Mouse (Mus musculus) right cerebral cortex, postnatal 14 days (tissue): ENCODE results near the gene Serpina3n.
"Not testable (repeated sequence)": the region's sequence is repeated elsewhere in the genome, so short reads cannot be mapped to it uniquely, and the experiment has no call there.

ENCODE experiments used
- DNase-seq: peaks from one replicate; pipeline ENCODE4 v3.0.0; 2022

Serpina3n gene

DNA sequence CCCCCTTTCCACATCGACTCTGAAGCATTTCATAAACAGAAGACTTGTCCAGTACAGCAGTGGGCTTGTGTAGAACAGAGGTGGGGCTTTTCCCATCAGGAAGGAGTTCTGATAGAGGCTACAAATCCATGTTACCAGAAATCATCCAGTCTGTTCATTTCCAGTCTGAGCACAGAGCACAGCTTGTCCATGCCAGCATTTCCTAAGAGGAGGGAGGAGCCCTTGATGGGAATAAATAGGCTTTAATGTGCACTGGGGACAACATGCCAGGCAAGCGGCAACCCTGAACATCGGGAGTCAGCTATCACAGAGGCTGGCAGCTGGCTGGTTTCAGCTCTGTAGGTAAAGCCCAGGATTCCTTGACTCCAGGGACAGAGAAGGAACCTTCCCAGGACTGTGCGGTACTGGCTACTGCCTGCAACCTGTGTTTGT, at the start of gene Serpina3n:
Gene Serpina3n, plus strand, starts transcription at position 276 of the 432 bp plus-strand sequence.
- no peak for DNase-seq

DNA sequence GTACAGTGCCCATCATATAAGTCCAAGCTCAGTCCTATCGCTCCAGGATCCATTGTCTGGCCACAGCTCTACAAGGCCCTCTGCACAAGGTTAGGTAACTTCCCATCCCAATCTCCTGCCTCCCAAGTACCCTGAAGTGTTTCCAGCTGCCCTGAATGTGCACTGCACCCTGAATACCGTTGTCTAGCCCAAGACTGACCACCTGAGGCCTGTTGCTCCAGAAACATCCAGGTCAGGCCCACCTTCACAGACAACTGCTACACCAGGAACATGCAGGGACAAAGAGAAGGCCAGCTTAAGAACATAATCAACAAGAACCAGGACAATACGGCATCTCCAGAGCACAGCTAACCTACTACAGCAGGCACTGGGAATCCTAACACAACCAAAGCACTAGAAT, 36.5 kb upstream of the Serpina3n start:
- DNase-seq, result no peak

DNA sequence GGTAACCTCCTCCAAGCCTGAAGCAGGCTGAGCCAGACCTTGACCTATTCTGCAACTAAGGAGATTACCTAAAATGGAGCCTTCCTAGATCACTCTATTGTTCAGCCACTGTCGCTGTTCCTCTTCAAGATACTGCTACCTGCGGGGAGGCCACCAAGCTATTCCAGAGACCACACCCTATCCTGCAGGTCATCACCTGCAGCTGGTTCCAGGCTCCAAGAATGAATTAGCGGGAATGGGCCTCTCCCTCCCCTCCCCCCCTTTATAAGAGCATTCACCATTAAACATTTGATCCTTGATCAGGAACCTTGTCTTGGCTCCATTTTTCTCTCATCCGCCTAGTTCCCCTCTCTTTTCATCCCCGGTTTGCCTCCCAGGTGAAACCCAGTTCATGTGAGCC, 29.4 kb upstream of the Serpina3n start:
- DNase-seq, result not testable (repeated sequence)

DNA sequence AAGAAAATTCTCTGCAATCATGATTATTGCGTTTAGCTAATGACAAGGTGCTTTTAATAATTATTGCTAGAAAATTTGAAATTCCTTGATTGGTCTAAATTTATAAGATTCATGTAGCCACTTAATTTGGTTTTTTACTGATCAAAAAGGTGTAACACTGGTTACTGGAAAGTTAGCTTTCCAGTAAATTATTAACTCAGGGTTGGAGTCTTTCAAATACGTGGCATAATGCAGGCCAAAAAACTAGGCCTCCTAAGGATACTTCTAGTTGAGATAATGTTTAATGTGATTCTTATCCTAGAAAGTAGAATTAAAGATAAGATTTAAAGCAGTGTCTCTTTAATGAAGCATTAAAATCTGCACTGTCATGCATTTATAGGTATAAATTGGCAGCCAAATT, 28.2 kb upstream of the Serpina3n start:
- DNase-seq, result not testable (repeated sequence)

DNA sequence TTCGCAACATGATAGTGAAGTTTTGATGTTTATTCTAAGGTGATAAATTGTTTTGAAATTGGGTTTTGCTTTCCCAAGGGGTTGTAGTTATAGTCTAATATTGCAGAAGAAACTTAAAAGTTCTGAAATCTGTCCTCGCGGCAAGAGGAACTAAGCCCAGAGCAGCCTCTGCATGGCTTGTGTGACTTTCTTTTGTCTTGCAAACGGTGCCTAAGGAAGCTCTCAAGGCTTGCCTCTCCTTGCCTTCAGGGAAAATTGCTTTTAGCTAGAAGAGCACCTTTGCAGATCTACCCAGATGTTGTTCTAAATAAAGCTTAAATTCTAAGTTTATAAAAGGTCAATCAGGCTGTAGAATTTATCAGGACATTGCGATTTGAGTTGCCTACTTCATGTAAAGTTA, 27.7 kb upstream of the Serpina3n start:
- DNase-seq, result not testable (repeated sequence)

DNA sequence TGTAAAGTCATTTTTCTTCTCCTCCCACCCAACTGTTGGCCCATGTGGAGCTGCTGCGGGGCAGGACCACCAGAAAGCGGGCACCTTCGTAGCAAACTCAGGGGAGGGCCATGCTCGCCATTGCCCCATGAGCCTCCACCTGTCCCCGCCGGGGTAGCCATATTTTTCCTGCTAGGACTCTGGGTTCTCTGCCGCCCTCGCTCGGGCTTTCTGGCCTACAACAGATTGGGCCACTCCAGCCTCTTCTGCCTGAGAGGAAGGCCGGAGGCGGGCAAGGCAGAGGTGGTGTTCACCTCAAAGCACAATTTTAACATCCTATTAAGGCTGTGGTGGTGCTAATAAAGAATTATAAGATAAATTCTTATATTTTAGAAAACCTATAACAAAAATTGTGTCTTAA, 26.7 kb upstream of the Serpina3n start:
- DNase-seq, result no peak

DNA sequence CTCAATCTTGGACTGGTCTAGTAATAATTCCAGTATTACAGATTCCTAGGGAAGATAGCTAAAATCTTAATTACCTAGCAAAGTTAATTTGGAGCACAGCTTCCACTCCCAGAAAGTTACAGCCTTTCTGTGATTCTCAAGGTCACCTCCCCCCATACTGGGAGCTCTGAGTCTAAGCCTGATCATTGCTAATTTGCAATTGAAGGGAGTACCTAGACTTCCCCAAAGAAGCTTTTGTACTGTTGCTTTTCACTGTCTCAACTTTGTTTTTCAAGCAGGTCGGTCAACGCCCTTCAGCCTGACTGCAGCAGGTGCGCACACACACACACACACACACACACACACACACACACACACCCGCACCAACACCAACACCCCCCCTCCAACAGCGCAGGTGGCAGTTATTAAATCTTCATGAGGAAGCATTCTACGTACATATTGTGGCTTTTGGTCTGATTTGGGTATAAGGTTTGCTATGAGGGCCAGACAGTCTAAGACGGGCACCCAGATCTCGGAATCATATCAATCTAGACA, 25.4 kb upstream of the Serpina3n start:
- not testable (repeated sequence) for DNase-seq

DNA sequence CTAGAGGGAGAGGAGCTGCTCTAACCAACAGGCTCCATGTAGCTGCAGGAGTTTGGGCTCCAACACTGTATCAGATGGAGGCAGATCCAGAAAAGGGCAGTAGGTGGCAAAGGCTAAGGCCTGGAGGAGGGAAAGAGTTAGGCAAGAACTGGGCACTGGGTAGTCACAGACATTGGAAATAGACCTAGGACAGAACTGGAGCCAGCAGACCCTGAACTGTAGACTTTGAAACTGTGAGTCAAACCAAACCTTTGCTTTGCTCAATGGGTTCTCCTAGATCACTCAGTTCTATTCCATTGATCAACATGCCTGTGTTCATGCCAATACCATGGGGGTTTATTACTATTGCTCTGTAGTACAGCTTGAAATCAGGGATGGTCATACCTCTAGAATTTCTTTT, 20.5 kb upstream of the Serpina3n start:
- DNase-seq, result not testable (repeated sequence)

DNA sequence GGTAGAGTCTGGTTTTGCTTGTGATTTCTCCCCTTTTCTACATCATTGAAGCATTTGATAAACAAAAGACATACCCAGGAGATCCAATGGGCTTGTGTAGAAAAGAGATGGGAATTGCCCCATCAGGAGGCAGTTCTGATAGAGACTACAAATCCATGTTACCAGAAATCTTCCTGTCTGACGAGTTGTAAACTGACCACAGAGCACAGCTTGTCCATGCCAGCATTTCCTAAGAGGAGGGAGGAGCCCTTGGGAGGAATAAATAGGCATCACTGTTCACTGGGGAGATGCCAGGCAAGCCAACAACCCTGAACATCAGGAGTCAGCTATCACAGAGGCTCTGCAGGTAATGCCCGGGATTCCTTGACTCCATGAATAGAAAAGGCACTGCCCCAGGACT, 19.7 kb upstream of the Serpina3n start:
- DNase-seq, result not testable (repeated sequence)

DNA sequence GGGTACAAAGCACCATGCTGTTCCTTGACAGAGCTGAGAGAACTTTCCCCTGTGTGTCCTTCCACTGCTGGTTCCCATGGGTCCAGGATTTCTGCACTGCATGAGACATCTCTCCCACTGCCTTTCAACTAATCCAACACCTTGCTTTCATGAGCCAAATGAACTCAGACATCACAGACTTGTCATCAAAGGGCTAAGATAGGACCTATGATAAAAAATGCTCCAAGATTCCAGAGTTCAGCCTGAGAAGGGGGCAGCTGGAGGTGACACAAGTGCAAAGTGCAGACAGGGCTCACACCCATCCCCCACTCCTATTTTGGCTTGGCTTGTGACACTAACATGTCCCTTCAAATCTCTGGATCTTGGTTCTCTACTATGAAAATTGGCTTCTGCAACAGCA, 18.1 kb upstream of the Serpina3n start:
- no peak for DNase-seq

DNA sequence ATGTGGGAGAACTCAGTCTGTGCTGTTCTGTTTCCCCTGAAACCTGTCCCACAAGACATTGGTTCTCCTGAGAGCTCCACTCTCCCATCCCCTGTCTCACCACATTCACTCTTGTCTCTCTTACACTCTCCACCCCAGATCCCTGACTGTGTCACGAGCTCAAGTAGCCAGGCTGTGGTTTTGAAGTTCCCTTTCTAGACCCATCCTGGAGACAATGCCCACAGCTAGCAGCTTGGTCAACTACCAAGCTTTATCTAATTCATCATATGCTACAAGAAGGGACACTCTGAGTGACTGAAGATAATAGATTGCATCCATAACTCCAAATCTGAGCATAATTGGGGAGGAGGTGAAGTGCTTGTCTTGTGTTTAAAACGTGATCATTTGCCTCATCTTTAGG, 15.5 kb upstream of the Serpina3n start:
- not testable (repeated sequence) for DNase-seq

DNA sequence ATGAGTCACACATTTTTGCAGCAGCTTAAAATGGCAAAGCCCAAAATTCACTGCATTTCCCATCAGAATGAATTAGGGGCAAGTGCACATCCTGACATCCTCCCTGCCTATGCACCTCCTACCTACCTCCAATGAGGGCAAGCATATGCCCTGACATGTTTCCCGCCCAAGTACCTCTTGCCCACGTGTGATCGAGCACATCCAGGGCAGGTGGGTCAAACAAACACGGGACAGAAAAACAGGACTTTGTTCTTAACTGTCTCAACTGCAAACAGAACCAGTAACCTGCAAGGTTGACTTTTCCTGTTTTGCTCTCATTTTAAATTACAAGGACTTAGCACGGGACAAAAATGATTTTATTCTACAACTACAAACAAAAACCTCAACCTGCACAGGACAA, 2.6 kb upstream of the Serpina3n start:
- no peak for DNase-seq

DNA sequence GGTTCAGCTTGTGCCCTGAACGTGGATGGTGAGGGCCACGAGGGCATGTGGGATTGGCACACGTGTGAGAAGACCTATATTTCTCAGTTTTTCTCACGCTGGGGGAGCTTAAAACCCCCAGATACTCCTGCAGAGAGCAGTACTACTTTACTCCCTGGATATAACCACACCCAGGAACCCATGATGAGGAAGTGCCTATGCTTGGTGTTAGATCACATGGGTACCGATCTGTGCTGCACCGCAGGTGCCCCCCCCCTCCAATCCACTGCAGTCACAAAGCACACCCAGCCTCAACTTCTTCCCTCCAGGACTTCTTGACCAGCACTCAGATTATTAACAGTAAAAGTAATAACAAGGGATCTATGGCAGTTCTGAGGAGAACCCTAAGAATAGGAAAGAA, 6.0 kb downstream of the Serpina3n start:
- no peak for DNase-seq

DNA sequence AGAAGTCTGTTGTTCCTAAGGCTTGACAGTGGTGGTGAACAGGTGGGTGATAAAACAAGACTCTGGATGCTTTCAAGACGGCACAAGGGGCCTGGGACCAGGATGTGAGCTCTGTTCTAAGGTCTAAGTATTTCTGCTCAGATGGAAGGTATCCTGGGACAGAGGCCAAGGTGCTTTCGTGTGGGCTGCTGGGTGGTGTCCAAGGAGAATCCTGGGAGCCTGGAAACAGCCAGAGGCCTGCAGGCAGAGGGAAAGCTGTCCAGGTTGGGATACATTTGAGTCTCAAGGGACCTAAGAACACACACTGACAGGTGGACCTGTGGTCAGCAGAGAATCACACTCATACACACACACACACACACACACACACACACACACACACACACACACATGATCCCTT, 8.0 kb downstream of the Serpina3n start:
- no peak for DNase-seq

DNA sequence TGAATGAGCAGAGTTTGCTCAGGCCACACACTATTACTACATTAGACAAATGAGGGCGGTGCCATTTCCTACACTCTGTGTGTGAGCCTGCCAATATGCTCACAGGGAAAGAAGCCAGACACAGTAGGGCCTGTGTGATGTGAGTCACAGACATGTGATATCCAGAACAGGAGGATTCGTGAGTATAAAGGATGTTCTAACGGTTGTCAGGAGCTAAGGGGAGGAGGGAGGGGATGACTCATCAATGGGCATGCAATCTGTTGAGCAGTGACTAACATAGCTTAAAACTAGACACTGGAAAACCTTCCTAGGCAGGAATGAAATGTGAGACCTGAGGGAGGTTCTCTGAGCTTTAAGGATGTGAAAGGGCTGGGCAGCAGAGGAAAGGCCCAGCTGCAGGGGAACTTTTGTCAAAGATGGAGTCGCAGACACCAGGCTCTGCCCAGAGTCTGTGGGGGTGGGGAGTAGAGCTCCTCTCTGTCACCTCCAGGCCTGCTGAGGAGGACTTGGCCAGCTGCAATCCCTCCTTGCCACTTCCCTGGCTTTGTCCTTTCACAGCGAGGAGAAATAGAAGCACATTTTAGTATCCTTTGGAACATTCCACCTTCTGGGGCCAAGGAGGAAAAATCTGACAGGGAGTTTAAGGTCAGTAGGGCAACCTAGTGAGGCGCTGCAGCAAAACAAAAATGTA, 9.2 kb downstream of the Serpina3n start:
- peak; percentile 25 for DNase-seq

DNA sequence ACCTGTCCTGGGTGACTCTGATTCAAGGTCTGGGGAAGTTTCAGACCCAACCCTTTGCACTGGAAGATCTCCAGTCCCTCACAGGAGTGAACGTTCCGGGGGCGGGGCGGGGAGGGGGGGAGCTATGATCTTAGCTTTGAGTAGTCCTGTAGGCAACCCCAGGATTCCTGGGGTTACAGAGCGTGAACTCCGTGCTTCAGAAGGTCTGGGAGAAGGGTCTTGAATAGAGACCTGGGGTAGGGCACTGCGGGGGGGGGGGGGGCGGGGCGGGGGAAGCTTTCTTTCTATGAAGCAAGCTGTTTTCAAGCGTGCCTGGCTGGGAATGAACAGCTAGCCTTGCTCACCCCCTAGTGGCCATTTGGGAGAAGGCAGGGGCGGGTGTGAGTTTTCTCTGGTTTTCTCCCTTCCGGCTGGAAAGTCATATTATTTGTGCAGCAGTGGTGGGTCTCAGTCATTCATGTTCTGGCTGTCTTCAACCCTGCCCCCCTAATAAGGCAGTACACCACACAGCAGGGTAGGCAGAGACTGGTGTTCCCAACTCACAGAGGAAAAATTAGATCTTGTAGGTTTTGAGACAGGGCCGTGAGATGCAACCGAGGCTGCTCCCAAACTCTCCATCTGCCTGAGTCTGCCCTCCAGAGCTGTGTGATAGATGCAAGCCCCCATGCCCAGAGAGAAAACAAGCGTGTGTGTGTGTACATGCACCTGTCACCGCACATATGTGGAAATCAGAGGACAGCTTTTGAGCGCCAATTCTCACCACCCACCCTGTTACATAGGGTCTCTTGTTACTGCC, 12.0 kb downstream of the Serpina3n start:
- DNase-seq, result peak; percentile 86

DNA sequence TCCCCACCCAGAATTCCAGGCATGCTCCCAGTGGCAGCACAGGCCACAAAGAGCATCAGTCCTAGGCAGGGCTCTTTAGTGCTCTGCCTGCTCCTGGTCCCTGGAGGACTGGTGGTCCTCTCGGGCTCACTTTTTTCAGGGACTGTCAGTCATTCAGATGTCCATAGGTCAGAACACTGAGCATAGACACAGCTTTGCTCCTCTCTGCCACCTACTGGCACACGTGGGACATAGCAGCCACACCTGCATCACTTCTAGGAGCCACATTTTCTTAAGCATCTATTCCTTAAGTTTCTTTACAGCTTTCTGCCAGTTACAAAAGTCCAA, 12.6 kb downstream of the Serpina3n start:
- DNase-seq, result no peak

DNA sequence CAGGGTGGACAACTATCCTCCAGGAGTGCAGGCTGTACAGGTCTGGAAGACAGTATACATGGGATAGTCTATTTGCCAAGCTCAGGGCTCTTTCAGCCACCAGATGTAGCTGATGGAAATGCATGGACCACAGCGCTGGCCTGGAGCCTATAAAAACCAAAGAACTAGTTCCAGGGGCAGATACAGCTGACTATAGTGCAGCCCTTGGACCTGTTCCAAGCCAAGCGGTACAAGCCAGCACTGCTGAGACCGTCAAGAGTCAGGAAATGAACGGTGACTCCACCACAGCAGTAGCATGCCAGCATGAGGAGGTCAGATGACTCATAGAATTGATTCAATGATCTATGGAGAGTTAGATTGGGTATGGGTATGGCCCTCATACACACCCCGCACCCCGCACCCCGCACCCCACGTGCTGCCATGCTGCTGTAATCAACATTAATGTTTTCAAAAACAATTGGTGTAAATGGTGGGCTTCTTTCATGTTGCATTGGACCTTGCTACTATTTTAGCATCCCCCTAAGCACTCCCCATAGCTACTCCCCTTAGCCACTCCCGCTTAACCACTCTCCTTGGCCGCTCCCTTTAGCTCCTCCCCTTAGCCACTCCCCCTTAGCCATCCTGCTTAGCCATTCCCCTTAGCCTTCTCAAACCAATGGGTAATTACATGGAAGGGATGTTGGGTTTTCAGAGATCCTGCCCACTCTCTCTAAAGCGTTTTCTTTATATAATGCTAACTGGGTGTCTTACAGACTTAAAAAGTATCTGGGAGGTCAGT, 16.3 kb downstream of the Serpina3n start:
- no peak for DNase-seq

DNA sequence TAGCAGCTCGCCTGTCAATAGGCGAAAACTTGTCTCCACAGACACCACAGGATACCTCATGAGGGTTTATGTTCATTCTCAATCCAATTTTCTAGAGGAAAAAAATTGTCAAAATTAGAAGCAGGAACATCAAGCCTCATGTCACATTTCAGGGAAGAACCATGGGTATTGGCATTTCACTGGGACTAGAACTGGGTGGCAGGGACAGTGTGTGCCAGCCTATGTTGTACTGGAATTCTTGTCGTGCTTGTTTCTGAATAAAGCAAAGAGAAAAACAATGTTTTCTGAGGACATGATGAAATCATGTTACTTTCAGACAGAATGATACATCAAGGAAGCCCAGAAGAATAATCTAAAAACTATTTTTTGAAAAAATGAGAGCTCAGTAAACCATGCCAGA, 19.1 kb downstream of the Serpina3n start:
- no peak for DNase-seq

DNA sequence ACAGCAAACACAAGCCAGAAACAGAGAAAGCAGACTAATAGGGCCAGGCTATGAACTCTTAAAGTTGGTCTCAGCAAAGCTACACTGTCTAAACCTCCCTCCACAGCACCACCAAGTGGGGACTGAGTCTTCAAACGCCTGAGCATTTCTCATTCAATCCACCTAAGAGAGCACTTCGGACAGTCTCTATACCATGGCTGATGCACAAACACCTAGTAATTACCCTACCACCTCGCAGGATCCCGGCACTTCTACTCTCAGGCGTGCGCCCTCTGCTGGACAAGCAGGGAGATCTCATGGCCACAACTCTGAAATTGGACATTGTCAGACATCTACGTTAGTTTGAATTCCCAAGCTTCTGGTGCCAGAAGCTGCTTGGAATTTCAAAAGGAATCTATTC, 20.4 kb downstream of the Serpina3n start:
- DNase-seq, result no peak

DNA sequence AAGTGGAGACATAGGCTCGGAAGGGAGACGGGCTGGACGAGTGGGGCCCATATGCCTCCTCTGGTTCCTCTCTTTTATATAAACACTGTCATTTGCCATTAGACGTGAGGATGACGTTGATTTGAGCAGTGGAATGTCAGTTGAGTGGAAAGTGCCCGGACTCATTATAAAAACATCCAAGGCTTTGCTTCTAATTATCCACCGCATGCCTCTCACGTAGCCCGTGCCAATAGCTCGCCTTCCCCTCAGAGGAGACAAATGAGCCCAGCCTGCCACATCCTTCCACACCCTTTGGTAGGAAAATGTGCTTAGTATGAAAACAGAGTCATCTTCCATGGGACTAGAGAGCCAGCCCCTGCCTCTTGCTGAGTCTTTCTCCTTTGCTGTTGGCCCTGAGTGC, 24.8 kb downstream of the Serpina3n start:
- DNase-seq, result no peak

DNA sequence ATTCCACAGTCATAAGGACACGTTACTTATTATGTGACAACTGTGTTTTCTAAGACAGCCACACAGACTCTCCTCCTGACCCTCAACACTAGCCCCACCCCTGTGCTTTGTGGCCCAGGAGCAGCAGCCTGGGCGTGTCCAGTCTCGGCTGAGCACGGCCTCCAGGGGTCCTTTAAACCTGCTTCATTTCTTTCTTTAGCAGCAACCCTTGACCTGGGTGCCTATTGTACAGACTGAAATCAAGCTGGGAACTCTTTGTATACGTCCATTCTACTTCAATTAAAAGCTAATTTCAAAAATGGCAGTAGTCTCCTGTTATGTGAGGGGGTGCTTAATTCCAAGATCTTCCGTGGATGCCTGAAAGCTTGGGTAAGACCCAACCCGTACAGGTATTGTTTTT, 26.7 kb downstream of the Serpina3n start:
- DNase-seq, result no peak

DNA sequence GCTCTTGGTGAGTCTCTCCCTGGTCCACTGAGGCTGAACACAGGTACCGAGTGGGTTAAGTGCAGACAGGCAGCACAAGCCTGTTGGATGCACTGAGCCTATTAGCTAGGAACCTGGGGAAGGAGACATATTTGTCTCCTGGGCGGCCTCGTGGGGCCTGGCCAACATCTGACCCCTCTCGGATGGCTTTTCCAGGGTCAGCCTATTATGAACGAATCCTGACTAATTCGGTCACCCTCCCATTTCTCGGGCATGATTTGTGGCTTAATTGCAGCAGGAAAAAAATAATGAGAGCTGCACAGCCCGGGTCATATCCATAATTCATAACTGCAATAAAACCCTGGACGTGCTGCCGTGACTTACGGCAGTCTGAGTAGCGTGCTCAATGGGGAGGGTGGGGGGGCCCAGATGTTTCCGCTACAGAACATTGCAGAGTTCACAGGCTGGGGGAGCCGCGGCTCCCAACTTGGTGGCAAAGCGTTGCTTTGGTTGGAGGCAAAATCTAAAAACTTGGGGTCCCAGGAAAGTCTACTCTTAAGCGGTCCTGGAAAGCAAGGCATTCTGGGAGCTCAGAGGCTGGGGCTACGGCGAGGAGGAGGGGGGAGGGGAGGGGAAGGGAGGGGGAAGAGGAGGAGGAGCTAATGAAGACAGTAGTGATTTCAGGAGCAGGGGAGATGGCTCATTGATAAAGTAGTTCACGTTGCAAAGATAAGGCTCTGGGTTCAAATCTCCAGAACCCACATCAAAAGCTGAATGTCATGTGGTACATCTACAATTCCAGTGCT, 27.6 kb downstream of the Serpina3n start:
- no peak for DNase-seq
